Mouse (Mus musculus) 416B (cell line): ENCODE data around the gene Pde3a.

Experiments used
- DNase-seq: peaks from one replicate; pipeline ENCODE4 v3.0.0; 2011; ENCODE audit warnings: low read depth

The Pde3a gene

DNA sequence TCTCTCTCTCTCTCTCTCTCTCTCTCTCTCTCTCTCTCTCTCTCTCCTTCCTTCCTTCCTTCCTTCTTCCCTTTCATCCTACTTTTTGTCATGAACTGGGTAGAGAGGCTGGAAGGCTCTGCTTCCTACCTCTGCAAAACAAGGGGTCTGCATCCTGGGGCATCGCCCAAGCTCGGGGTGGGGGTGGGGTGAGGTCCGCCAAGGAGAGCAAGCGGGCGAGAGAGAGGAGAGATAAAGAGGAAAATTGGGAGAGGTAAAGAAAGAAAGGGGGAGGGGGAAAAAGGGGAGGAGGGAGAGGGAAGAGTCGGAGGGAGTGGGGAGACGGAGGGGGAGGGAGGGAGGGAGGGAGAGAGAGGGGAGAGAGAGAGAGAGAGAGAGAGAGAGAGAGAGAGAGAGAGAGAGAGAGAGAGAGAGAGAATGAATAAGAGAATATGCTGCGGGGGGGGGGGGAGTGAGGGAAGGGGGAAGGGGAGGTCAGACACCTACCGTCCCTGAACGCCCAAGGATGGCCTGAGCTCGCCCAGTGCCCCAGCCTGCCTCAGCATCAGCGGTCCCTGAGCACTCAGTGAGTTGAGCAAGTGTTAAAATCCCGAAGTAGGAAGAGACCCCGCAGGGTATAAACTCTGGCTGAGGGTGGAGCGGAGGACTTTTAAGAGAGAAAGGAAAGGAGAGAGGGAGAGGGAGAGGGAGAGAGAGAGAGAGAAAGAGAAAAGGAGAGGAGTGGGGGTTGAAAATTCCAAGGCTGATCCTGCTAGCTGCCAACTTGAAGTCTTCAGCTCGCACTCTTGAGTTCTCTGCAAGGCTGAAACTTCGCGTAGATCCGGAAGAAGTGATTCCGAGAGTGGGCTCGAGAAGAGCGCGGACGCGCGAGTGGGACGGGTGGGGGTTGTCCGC lies at the start of gene Pde3a:
Gene Pde3a (plus strand): TSS at position 579 of the 894 bp plus-strand sequence.
- no peak for DNase-seq

DNA sequence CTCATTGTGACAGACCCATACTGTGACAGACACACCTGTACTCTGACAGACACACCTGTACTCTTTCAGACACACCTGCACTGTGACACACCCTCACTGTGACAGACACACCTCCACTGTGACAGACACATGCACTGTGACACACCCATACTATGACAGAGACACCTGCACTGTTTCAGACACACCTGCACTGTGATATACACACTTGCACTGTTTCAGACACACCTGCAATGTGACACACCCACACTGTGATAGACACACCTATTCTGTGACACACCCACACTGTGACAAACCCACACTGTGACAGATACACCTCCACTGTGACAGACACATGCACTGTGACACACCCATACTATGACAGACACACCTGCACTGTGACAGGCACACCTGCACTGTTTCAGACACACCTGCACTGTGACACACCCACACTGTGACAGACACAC lies 48.9 kb upstream of the Pde3a start:
- DNase-seq: no peak

DNA sequence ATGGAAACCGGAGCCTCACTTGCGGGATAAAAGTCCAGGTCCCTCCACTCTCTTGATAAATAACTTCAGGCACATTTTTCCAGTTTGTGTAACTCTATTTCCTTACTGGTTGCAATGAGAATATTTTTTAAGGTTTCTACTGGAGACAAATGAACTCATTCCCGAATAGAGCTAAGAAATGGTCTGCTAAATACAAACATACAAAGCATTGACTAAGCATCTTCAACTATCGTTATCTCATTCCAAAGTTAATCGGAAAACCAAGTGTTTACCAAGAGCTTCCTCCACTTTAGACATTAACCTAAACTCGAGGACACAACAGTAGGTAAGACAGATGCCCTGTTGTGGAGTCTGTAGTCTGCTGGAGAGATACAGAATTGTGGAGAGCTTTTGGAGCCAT lies 41.5 kb upstream of the Pde3a start:
- no peak for DNase-seq

DNA sequence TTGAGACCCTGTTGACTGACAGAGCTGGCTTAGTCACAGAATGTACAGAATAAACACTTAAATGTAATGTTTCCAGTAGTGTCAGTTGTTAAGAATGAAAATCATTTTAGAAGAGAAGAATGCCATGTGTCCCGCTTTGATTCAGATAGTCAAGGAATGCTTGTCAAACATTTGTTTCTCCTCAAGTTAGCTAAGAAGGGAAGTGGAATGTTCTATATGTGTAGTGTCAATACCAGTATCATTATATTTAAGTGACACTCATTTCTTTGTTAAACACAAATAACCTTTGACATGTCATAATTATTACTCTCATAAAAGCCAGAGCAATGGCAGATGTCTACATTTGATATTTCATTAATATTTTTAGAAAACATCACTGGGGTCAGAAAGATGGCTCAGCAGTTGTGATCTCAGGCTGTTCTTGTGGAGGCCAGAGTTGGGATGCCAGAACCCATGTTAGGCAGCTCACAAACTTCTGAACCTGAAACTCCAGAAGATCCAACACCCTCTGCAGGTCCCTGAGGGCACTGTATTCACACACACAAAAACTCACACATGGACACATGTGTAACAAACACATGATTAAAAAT lies 40.7 kb upstream of the Pde3a start:
- no peak for DNase-seq

GRCm38 (mm10) chr6:141210021-141210420 lies 39.0 kb upstream of the Pde3a start:
- no peak for DNase-seq

GRCm38 (mm10) chr6:141221081-141221480 lies 28.0 kb upstream of the Pde3a start:
- no peak for DNase-seq

DNA sequence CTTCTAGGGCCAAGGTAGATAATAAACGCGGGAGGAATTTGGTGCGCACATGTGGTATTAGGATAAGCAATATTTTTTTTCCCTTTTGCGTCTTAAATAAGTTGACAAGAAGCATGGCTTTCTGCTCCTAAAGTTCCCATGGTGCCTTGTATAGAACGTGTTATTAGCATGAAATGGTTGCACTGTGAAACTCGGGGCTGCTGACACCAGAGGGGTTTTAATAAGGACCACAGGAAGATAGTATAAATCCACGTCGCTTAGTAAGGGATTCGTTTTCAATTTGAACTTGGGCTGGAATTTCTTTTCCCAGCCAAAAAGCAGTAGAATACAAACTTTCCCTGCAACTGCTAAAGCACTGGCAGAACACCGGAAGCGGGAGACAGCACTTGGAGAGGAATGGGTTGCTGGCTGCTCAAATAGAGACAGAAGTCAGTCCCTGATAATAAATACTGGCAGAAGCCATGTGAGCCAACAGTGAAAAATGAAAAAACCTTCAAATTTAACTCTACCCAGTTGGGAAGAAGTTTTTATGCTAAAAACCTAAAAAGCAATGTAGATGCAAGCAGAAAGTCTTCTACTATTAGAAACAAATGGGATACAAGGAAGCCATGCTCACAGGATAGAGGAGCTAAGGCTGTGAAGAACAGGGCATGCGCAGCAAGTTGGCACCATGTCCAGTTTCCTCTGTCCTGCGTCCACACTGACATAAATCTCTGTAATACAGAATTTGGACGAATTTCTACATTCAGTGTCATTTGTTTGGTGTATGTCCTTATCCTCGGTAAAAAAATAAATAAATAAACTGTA lies 22.0 kb upstream of the Pde3a start:
- DNase-seq: no peak

GRCm38 (mm10) chr6:141227658-141228005 lies 21.4 kb upstream of the Pde3a start:
- no peak for DNase-seq

DNA sequence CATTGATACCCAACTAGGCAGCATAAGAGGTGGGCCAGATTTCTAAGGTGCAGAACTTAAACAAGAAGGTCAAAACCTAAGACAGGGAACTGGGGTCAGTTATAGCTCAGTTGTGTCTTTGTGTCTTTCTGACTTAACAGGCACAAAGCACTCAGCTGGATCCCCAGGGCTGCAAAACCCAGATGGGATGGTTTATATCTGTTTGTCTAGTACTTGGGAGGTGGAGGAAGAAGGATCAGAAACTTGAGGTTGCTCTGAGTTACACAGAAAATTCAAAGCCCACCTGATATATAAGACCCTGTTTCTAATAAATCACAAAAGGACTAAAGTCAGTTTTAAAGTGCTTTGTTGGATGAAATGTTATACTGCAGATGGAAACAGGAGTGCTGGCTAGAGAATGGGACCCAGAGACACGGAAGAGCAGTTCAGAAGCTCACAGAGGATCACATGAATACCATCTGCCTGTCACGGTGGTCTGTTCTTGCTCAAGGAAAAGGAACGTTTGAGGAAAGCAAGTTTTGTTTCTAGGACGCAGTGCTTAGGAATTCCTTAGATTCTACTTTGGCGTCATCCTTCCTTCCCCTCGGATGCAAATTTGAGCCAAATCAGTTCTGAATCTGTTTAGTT lies 16.2 kb upstream of the Pde3a start:
- no peak for DNase-seq

- DNase-seq: no peak
Measured at GRCm38 (mm10) chr6:141241809-141242208, 7.3 kb upstream of the Pde3a start.

DNA sequence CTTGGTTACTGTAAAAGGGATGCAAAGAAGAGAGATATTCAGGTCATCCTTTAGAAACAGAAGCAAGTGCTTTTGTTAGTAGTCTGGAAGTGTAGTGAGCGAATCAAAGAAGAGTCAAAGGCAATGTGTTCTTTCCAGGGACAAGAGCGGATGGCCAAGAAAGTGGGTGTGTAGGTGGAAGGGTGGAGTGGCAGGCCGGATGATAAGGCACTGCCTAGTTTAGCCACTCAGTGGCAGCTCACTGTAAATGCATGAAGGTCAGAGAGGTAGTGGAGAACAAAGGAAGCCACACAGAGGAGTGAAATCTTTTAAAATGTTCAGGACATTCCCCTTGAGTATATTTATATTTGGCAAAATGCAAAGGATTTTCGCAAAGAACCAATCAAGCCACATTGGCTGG lies 4.0 kb upstream of the Pde3a start:
- DNase-seq: no peak

GRCm38 (mm10) chr6:141246391-141246790 lies 2.7 kb upstream of the Pde3a start:
- no peak for DNase-seq

GRCm38 (mm10) chr6:141248081-141248480 lies 988 bp upstream of the Pde3a start:
- DNase-seq: no peak

GRCm38 (mm10) chr6:141249585-141250295 lies 671 bp downstream of the Pde3a start:
- no peak for DNase-seq

- DNase-seq: no peak
Measured at GRCm38 (mm10) chr6:141250296-141250629, 1.2 kb downstream of the Pde3a start.

- no peak for DNase-seq
Measured at GRCm38 (mm10) chr6:141250984-141251383, 1.9 kb downstream of the Pde3a start.

DNA sequence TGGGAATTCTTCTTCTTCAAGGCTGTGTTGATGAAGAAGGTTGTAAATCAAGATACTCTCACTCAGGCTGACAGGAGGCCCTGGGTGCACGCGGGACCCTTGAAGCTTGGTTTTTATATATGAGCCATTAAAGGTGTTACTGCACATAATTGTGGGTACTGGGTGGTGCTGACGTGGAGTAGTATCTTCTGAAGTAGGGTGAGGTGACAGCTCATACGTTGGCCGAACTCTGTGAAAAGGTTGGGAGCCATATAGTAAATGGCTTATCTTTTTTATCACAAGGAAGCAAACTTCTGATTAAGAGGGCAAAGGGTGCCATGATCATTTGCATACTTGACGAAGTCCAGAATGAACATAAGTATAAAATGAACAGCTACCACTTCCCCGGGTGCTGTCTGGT lies 3.5 kb downstream of the Pde3a start:
- DNase-seq: no peak

GRCm38 (mm10) chr6:141254956-141255355 lies 5.9 kb downstream of the Pde3a start:
- no peak for DNase-seq

GRCm38 (mm10) chr6:141256896-141257295 lies 7.8 kb downstream of the Pde3a start:
- DNase-seq: no peak

GRCm38 (mm10) chr6:141257434-141258202 lies 8.5 kb downstream of the Pde3a start:
- DNase-seq: peak; percentile 5

DNA sequence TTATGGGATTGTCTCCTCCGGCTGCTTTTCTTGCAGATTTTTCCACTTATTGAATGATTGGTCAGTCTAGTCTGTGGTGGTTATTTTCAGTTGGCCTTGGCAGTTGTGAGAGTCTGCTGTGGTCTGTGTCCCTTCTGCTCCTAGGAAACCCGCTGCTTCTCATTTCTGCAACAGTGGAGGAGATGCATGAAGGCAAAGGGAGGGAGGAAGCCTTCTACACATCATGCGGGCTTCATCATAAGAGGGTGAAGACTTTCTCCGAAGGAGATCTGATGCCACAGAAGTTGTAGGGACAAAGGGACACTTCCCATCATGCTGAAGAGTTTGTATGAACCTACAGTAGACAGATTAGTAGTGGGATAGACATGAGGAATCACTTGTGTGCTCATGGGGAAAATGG lies 16.2 kb downstream of the Pde3a start:
- DNase-seq: no peak
